Mouse (Mus musculus) heart, postnatal 14 days (tissue): ENCODE results near the gene Tsga10ip. TPM values are rescaled to one million over a fixed set of nuclear protein-coding genes. Genes with fewer than 3 reads are reported as not detected.
"Not testable (repeated sequence)": the region's sequence is repeated elsewhere in the genome, so short reads cannot be mapped to it uniquely, and the experiment has no call there.

ENCODE experiments used
- DNase-seq, 2 experiments: peaks; one replicate each; pipeline ENCODE4 v3.0.0; 2021 to 2022
- intact Hi-C: fragments of 180-260 bp; cut with DNase I; formaldehyde crosslinking; loops from one replicate; pipeline ENCODE4 v1.15.1; 2025
- total RNA-seq, 2 experiments: library from RNA; stranded (reverse); gene quantifications; 2 replicates each; pipeline ENCODE4 v1.2.3; 2021

Gene Tsga10ip
- total RNA-seq, 2 experiments from 2014 or later = 0.31 to 0.90 TPM

GRCm38 (mm10) chr19:5401073-5401472, 1.3 kb downstream of the Tsga10ip start:
- DNase-seq, intact Hi-C loops: not testable (repeated sequence)

- intact Hi-C loops = no loop called here
- no peak for DNase-seq
These were observed 7.0 kb downstream of the Tsga10ip start for GRCm38 (mm10) chr19:5395371-5395770.

GRCm38 (mm10) chr19:5394168-5394567, 8.2 kb downstream of the Tsga10ip start:
- intact Hi-C loops = no loop called here
- no peak for DNase-seq

- intact Hi-C loops = no loop called here
- DNase-seq = peak; percentile 50 to 61
These were observed 9.4 kb downstream of the Tsga10ip start for GRCm38 (mm10) chr19:5392892-5393291.

GRCm38 (mm10) chr19:5390416-5390815, 11.9 kb downstream of the Tsga10ip start:
- DNase-seq = no peak
- intact Hi-C loops = no loop called here

GRCm38 (mm10) chr19:5389647-5390046, 12.7 kb downstream of the Tsga10ip start:
- peak; percentile 23 to 42 for DNase-seq

GRCm38 (mm10) chr19:5388588-5389242, 13.6 kb downstream of the Tsga10ip start, which contains the start of gene Sart1:
Sart1 (minus strand) TSS chr19:5388703.
- DNase-seq = peak; percentile 94

More at GRCm38 (mm10) chr19:5389647-5390046, 12.7 kb downstream of the Tsga10ip start:
- intact Hi-C loops = loop anchor here (2.0 kb wide), 1 partner anchor 35 kb away; the partner anchor contains the start of genes AI837181 and Drap1

GRCm38 (mm10) chr19:5388011-5388441, 14.3 kb downstream of the Tsga10ip start:
- intact Hi-C loops = loop anchor here (1.0 to 2.0 kb wide), 2 partner anchors 22 to 37 kb away; partner anchors contain the start of genes AI837181, Drap1 and Eif1ad
- peak in 1 of 2 experiments; percentile 46 for DNase-seq

More at GRCm38 (mm10) chr19:5388588-5389242, 13.6 kb downstream of the Tsga10ip start, which contains the start of gene Sart1:
- intact Hi-C loops = loop anchor here (1.0 to 2.0 kb wide), 2 partner anchors 22 to 36 kb away; partner anchors contain the start of genes AI837181, Drap1 and Eif1ad

GRCm38 (mm10) chr19:5384715-5385114, 17.6 kb downstream of the Tsga10ip start:
- intact Hi-C loops = no loop called here
- DNase-seq = no peak

- no peak for DNase-seq
- intact Hi-C loops = no loop called here
These were observed 19.0 kb downstream of the Tsga10ip start for GRCm38 (mm10) chr19:5383326-5383725.

GRCm38 (mm10) chr19:5377446-5377845, 24.9 kb downstream of the Tsga10ip start:
- intact Hi-C loops = no loop called here
- DNase-seq = no peak

GRCm38 (mm10) chr19:5374748-5375147, 27.6 kb downstream of the Tsga10ip start:
- no peak for DNase-seq
- intact Hi-C loops = no loop called here

GRCm38 (mm10) chr19:5374177-5374576, 28.1 kb downstream of the Tsga10ip start:
- intact Hi-C loops = no loop called here
- no peak for DNase-seq

GRCm38 (mm10) chr19:5372724-5373123, 29.6 kb downstream of the Tsga10ip start:
- intact Hi-C loops = no loop called here
- DNase-seq = no peak

- intact Hi-C loops = no loop called here
- no peak for DNase-seq
These were observed 31.4 kb downstream of the Tsga10ip start for GRCm38 (mm10) chr19:5370932-5371331.

- DNase-seq = no peak
- intact Hi-C loops = loop anchor here (2.0 kb wide), 1 partner anchor 61 kb away; no protein-coding TSS in a partner anchor
These were observed 34.9 kb downstream of the Tsga10ip start for GRCm38 (mm10) chr19:5367455-5367854.

GRCm38 (mm10) chr19:5367053-5367359, 35.3 kb downstream of the Tsga10ip start, which contains the start of gene Banf1:
Banf1 (minus strand) TSS chr19:5367168.
- intact Hi-C loops = loop anchor here (2.0 kb wide), 1 partner anchor 62 kb away; no protein-coding TSS in a partner anchor
- DNase-seq = no peak

- intact Hi-C loops = loop anchor here (1.0 to 2.0 kb wide), 2 partner anchors 22 to 62 kb away; partner anchors contain the start of gene Sart1
- DNase-seq = peak; percentile 91 to 94
These were observed 35.9 kb downstream of the Tsga10ip start, which contains the start of gene Eif1ad for GRCm38 (mm10) chr19:5366175-5367052. Eif1ad (plus strand) TSS chr19:5366741.

GRCm38 (mm10) chr19:5365751-5366150, 36.6 kb downstream of the Tsga10ip start:
- intact Hi-C loops = loop anchor here (1.0 to 2.0 kb wide), 2 partner anchors 23 to 63 kb away; partner anchors contain the start of gene Sart1
- DNase-seq = no peak

GRCm38 (mm10) chr19:5364124-5364523, 38.2 kb downstream of the Tsga10ip start:
- intact Hi-C loops = no loop called here
- no peak for DNase-seq

GRCm38 (mm10) chr19:5362186-5362585, 40.1 kb downstream of the Tsga10ip start:
- intact Hi-C loops = no loop called here
- no peak for DNase-seq
